Mouse (Mus musculus) liver, embryonic 14.5 days (tissue): ENCODE measurements around the gene Echs1. TPM values are rescaled to one million over a fixed set of nuclear protein-coding genes. Genes with fewer than 3 reads are reported as not detected.
"Not testable (repeated sequence)": the region's sequence is repeated elsewhere in the genome, so short reads cannot be mapped to it uniquely, and the experiment has no call there.

Source experiments
- ATAC-seq: fragments of 200-750 bp; cut with Nextera tagmentation; 2 replicates; pipeline ENCODE4 v1.8.0; 2017; ENCODE audit warnings: moderate number of reproducible peaks, mild to moderate bottlenecking, moderate library complexity; ENCODE audit not compliant: insufficient read depth
- DNase-seq, 3 experiments: peaks; one replicate each; pipeline ENCODE4 v3.0.0-alpha.2; 2012 to 2013; ENCODE audit warnings: low read depth in 3 of 3, low spot score in 3 of 3
- H3K27ac ChIP-seq: fragments of 300-500 bp; sonication (generic); 2 replicates; pipeline ENCODE4 v1.5.1; 2014; ENCODE audit warnings: moderate library complexity, mild to moderate bottlenecking, control low read depth, inconsistent platforms
- H3K27me3 ChIP-seq: fragments of 300-500 bp; sonication (generic); 2 replicates; pipeline ENCODE4 v1.6.1; 2014; ENCODE audit warnings: mild to moderate bottlenecking, low read length, moderate library complexity; ENCODE audit not compliant: control insufficient read depth, insufficient read depth
- H3K36me3 ChIP-seq: fragments of 300-500 bp; sonication (generic); replicated peaks from 2 replicates; pipeline ENCODE4 v1.6.1; 2014; ENCODE audit warnings: low read depth; ENCODE audit not compliant: control insufficient read depth, insufficient read depth
- H3K4me1 ChIP-seq, 2 experiments: fragments of 200-500 bp in 1 of 2; fragments of 300-500 bp in 1 of 2; sonication (generic) in 1 of 2; replicated peaks; 2 replicates each; pipeline ENCODE4 v1.6.1; 2012 to 2014; ENCODE audit warnings: antibody characterized with exemption in 1 of 2, inconsistent platforms in 1 of 2, low read length in 1 of 2; ENCODE audit not compliant: control insufficient read depth in 2 of 2, insufficient read depth in 2 of 2
- H3K4me2 ChIP-seq: fragments of 300-500 bp; sonication (generic); 2 replicates; pipeline ENCODE4 v1.6.1; 2014; ENCODE audit warnings: low read depth, mild to moderate bottlenecking, control low read depth, moderate library complexity
- H3K4me3 ChIP-seq, 2 experiments: fragments of 200-500 bp in 1 of 2; fragments of 300-500 bp in 1 of 2; sonication (generic) in 1 of 2; 2 replicates each; pipeline ENCODE4 v1.5.1; 2012 to 2014; ENCODE audit warnings: low read depth in 2 of 2, low read length in 2 of 2, mild to moderate bottlenecking in 2 of 2, control low read depth in 1 of 2, inconsistent platforms in 1 of 2, moderate library complexity in 1 of 2; ENCODE audit not compliant: insufficient read depth in 1 of 2
- H3K9ac ChIP-seq: fragments of 300-500 bp; sonication (generic); replicated peaks from 2 replicates; pipeline ENCODE4 v1.6.1; 2014; ENCODE audit warnings: mild to moderate bottlenecking, control low read depth, moderate library complexity
- H3K9me3 ChIP-seq: fragments of 300-500 bp; sonication (generic); 2 replicates; pipeline ENCODE4 v1.6.1; 2016; ENCODE audit warnings: low read length, mixed read lengths; ENCODE audit not compliant: control insufficient read depth
- CTCF ChIP-seq: IDR thresholded peaks from 2 replicates; pipeline ENCODE4 v1.5.1; 2016; ENCODE audit warnings: antibody characterized with exemption, low read depth, control low read depth
- EP300 ChIP-seq: IDR thresholded peaks from 2 replicates; pipeline ENCODE4 v1.6.1; 2016; ENCODE audit warnings: antibody characterized with exemption, low read depth
- WGBS: fragments of 180-500 bp; shearing (Covaris S2); extraction: QIAGEN DNeasy Blood & Tissue Kit; methylation state at CpG from one replicate; pipeline ENCODE4 v1.1.7; 2014; ENCODE audit not compliant: insufficient replicate concordance; 5-methylcytosine and 5-hydroxymethylcytosine counted together
- polyA plus RNA-seq, 2 experiments: library from polyadenylated mRNA; depleted of rRNA in 1 of 2; stranded (reverse) in 1 of 2; unstranded in 1 of 2; fragments of >200 nt; fragmentation: Nextera tagmentation in 1 of 2; extraction: Ambion mirVana in 1 of 2; gene quantifications; 2 replicates each; pipeline versions ENCODE4 v1.2.1 to v1.2.3; 2012 to 2014

The Echs1 gene
- polyA plus RNA-seq, 2 experiments, result 45.7 to 97.2 TPM

DNA sequence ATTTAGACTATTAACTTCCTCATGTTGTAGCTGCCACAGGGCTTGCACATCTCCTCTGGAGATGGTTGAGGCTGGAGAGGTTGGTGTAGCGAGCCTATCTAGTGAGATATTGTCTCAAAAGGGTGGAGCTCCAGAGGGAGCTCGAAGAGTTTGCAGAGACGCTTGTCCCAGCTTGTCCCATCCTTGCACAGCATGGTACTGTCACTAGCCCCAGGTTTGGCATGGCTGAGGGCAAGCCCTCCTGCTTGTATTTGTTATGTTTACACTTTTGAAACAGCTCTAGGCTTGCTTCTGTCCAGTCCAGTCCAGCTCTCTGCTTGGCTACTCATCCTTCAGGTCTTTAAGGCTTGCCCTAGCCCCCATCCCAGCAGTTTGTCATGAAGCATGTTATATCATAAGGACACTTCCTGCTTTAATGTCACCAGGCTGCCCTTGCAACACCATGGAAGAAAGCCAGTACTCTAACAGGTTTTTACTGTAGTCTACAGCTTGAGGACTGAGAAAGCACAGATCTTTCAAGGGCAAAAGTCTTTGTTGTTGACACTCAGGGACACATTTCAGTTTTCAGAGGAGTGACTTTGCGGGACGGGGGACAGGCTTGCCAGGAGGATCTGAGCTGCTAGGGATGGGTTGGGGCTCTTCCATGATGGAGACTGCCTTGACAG, 19.0 kb upstream of the Echs1 start:
- Histone ChIP-seq H3K36me3 (no peaks in the 10 kb centered on the region), H3K9me3 (no peaks in the 10 kb centered on the region), H3K4me1 (peaks cover 0 to 6% of the 10 kb centered on the region in 2 experiments; a peak in 2 of 4 replicates), H3K27ac (no peak overlapping the region), H3K27me3 (no peaks in the 10 kb centered on the region), H3K4me2 (no peak overlapping the region), H3K4me3 (no peak overlapping the region), H3K9ac (no peak overlapping the region)
- WGBS, result 60% methylated on average over 5 of the region's 5 CpGs
- no peak for DNase-seq
- TF ChIP-seq CTCF (no peak), EP300 (no peak)
- no peak for ATAC-seq

DNA sequence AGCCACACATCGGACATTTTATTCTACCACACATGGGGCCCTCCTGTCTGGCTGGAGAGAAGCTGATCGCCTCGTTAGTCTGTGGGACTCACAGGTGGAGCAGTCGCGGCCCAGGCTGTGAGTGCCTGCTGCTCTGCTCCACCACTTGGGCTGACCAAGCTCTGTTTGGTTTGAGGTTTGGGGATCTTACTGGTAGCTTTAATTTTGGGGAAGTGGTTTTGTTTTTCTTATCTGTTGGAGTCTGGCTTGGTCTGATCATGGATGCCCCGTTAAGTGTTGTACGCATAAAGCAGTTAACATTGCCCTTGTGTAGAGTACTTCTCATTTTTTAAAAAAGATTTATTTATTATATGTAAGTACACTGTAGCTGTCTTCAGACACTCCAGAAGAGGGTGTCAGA, 17.8 kb upstream of the Echs1 start:
- not testable (repeated sequence) for H3K36me3 ChIP-seq, H3K27ac ChIP-seq, DNase-seq, H3K27me3 ChIP-seq, H3K9me3 ChIP-seq, H3K4me2 ChIP-seq, H3K4me1 ChIP-seq, H3K9ac ChIP-seq, H3K4me3 ChIP-seq, ATAC-seq
- WGBS, result 23% methylated on average over 5 of the region's 7 CpGs

DNA sequence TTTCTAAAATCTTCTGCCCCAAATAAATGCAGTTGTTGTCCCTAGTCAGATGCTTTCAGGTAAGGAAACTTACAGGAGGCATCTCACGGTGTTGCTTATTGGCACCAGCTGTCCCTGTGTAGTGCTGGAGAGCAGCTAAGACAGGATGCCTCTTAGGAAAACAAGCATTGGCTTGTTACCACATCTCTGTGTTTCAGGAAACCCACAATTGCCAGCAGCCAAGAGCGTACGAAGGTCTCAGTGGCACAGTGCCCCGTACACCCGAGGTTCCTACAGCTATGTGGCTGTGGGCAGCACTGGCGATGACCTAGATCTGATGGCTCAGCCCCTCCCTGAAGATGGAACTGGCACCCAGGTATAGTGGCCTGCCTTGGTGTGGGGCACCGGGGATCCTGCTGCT, 15.9 kb upstream of the Echs1 start:
- not testable (repeated sequence) for ATAC-seq, H3K9ac ChIP-seq, DNase-seq, H3K9me3 ChIP-seq, H3K27me3 ChIP-seq, H3K4me3 ChIP-seq, H3K4me2 ChIP-seq, H3K36me3 ChIP-seq, H3K4me1 ChIP-seq, H3K27ac ChIP-seq
- WGBS, result 57% methylated on average over 7 of the region's 7 CpGs

DNA sequence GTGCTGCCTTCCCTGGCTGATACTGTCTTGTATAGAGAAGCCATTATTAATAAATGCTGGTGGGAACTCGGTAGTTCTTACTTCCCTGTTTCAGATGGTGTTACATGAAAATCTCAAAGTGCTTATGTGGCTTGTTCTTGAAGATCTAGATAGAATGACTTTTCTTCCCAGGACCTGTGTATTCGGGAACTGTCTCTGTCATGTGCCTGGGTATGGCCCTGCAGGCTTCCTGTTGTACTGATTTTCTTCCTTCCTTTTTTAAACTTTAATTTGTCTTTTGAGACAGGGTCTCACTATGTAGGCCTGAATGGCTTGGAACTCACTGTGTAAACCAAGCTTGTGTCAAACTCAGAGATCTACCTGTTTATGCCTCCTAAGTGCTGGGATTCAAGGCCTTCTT, 11.6 kb upstream of the Echs1 start:
- no peak for ATAC-seq

DNA sequence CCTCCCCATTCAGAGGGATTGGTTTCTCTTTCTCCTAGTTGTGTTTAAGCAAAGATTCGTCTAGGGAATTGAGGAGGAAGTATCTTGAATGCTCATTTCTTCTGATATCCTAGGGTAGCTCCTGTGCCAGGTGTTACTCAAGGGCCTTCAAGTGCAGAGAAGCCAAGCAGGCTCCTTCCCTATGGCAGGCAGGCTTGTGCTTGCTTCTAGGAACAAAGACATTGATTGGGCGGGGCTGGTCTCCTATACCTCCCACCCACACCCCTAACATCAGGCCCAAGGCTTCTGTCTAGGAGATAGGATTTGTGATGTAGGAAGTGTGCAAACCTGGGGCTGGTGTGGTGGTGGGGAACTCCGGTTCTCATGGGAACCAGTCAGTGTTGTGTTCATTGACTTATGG, 10.7 kb upstream of the Echs1 start:
- peaks cover 5 to 21% of the 10 kb centered on the region in 2 experiments; a peak in 3 of 4 replicates for H3K4me1 ChIP-seq
- H3K36me3 ChIP-seq, result no peaks in the 10 kb centered on the region
- H3K4me2 ChIP-seq, result peak overlapping the region; percentile 11; the same call in 1 of the 2 replicates
- H3K9me3 ChIP-seq, result no peaks in the 10 kb centered on the region
- DNase-seq (no peak), ATAC-seq (no peak)
- H3K4me3 ChIP-seq, result no peak overlapping the region
- no peak overlapping the region for H3K27ac ChIP-seq
- H3K9ac ChIP-seq, result no peak overlapping the region
- no peaks in the 10 kb centered on the region for H3K27me3 ChIP-seq
- 46% methylated on average over 3 of the region's 3 CpGs for WGBS
- TF ChIP-seq EP300 (no peak), CTCF (no peak)

More for the DNA sequence above, 11.6 kb upstream of the Echs1 start:
- Histone ChIP-seq H3K27ac (no peak overlapping the region), H3K4me3 (no peak overlapping the region), H3K9me3 (no peaks in the 10 kb centered on the region), H3K27me3 (no peaks in the 10 kb centered on the region), H3K4me1 (peaks cover 5 to 17% of the 10 kb centered on the region in 2 experiments; a peak in 3 of 4 replicates), H3K36me3 (no peaks in the 10 kb centered on the region), H3K4me2 (no peak overlapping the region), H3K9ac (no peak overlapping the region)
- WGBS, result 26% methylated on average over 2 of the region's 2 CpGs
- no peak for DNase-seq
- TF ChIP-seq CTCF (no peak), EP300 (no peak)
